Mouse (Mus musculus) heart, adult 2 months (tissue): Measurements from ENCODE around the gene Slc1a5. TPM values are rescaled to one million over a fixed set of nuclear protein-coding genes. Genes with fewer than 3 reads are reported as not detected.

Source experiments
- DNase-seq, 2 experiments: peaks; one replicate each; pipeline ENCODE4 v3.0.0; 2021
- H3K27ac ChIP-seq: fragments of 200-600 bp; 2 replicates; pipeline ENCODE4 v1.8.1; 2022
- H3K27me3 ChIP-seq: fragments of 200-500 bp; 2 replicates; pipeline ENCODE4 v1.6.1; 2012; ENCODE audit warnings: mild to moderate bottlenecking, low read length, inconsistent platforms, mixed read lengths; ENCODE audit not compliant: control insufficient read depth, insufficient read depth
- H3K36me3 ChIP-seq: fragments of 200-500 bp; 2 replicates; pipeline ENCODE4 v1.6.1; 2012; ENCODE audit warnings: low read length, inconsistent platforms; ENCODE audit not compliant: control insufficient read depth, insufficient read depth
- H3K4me1 ChIP-seq: fragments of 200-500 bp; 2 replicates; pipeline ENCODE4 v1.6.1; 2011; ENCODE audit warnings: low read length; ENCODE audit not compliant: control insufficient read depth, insufficient read depth
- H3K4me3 ChIP-seq: fragments of 200-600 bp; 2 replicates; pipeline ENCODE4 v1.8.1; 2022
- H3K79me2 ChIP-seq: fragments of 200-500 bp; replicated peaks from 2 replicates; pipeline ENCODE4 v1.6.1; 2012; ENCODE audit warnings: mild to moderate bottlenecking, inconsistent platforms, low read length, moderate library complexity, mixed read lengths; ENCODE audit not compliant: control insufficient read depth, insufficient read depth
- H3K9ac ChIP-seq: fragments of 200-500 bp; 2 replicates; pipeline ENCODE4 v1.6.1; 2012; ENCODE audit warnings: low read depth, mild to moderate bottlenecking, control low read depth, inconsistent platforms, low read length, mixed read lengths
- CTCF ChIP-seq: fragments of 200-600 bp; IDR thresholded peaks from 2 replicates; pipeline ENCODE4 v1.8.1; 2022; ENCODE audit warnings: antibody characterized with exemption, mild to moderate bottlenecking, moderate library complexity
- EP300 ChIP-seq: fragments of 200-500 bp; IDR thresholded peaks from 2 replicates; pipeline ENCODE4 v1.6.1; 2011; ENCODE audit warnings: low read depth, low read length, control low read depth; ENCODE audit not compliant: insufficient read depth
- POLR2A ChIP-seq: fragments of 200-500 bp; IDR thresholded peaks from 2 replicates; pipeline ENCODE4 v1.6.1; 2011; ENCODE audit warnings: mild to moderate bottlenecking, low read depth, low read length, control low read depth; ENCODE audit not compliant: insufficient read depth
- WGBS: fragments of 180-500 bp; shearing (Covaris S2); methylation state at CpG from one replicate; pipeline ENCODE4 v1.1.7; 2018; 5-methylcytosine and 5-hydroxymethylcytosine counted together
- intact Hi-C: fragments of 180-260 bp; cut with DNase I; formaldehyde crosslinking; loops from one replicate; pipeline ENCODE4 v1.15.1; 2025
- polyA plus RNA-seq: library from polyadenylated mRNA; depleted of rRNA; stranded (reverse); fragments of >200 nt; gene quantifications from 2 replicates; pipeline ENCODE4 v1.2.3, GENCODE M21; 2012
- total RNA-seq, 2 experiments: library from RNA; stranded (reverse); gene quantifications; 2 replicates each; pipeline ENCODE4 v1.2.3; 2021

Slc1a5 gene
- total and polyA plus RNA-seq, 3 experiments: 20.9 to 57.0 (median 26.1) TPM

DNA sequence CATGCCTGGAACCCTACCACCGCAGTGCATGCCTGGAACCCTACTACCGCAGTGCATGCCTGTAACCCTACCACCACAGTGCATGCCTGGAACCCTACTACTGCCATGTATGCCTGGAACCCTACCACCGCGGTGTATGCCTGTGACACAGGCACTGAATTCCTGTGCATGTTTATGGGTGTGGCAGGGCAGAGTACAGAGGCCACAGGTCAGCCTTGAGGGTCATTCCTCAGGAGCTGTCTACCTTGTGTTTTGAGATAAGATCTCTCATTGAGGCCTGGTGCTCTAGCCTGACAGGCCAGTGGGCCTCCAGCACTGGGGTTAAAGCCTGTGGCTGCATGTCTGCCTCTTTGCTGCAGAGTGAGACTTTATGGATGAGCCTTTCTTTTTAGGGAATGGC lies 35.8 kb upstream of the Slc1a5 start:
- no peak overlapping the region for H3K27ac ChIP-seq
- no peak for TF ChIP-seq CTCF
- TF ChIP-seq EP300: no peak
- no peak for TF ChIP-seq POLR2A
- no peaks in the 10 kb centered on the region for H3K36me3 ChIP-seq
- H3K79me2 ChIP-seq: peaks cover 4% of the 10 kb centered on the region; the same call in 1 of the 2 replicates
- H3K27me3 ChIP-seq: no peaks in the 10 kb centered on the region
- peaks cover 3% of the 10 kb centered on the region; the same call in 1 of the 2 replicates for H3K4me1 ChIP-seq
- intact Hi-C loops: loop anchor here (5.0 kb wide), 2 partner anchors 37 to 147 kb away; partner anchors contain the start of genes Gng8 and Slc1a5
- no peak overlapping the region for H3K9ac ChIP-seq
- no peak for DNase-seq
- WGBS: 86% methylated on average over 4 of the region's 4 CpGs
- H3K4me3 ChIP-seq: no peak overlapping the region

DNA sequence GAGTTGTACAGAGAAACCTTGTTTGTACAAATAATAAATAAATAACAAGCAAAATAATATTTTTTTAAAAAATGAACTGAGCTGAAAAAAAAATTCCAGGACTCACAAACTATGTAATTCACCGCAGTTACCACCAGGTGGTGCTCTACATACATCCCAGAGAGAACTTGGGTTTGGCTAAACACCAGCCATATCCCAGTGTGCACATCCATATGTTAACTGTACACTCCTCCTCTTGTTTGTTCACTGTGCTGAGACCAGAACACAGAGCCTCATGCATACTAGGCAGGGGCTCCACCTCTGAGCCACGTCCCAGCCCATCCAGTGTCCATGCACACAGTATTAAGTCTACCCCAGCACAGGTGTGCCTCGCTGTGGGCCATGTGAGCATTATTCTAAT lies 35.0 kb upstream of the Slc1a5 start:
- Histone ChIP-seq H3K9ac (no peak overlapping the region), H3K27ac (no peak overlapping the region), H3K4me1 (peaks cover 3% of the 10 kb centered on the region; the same call in 1 of the 2 replicates), H3K36me3 (no peaks in the 10 kb centered on the region), H3K4me3 (no peak overlapping the region), H3K79me2 (peaks cover 3% of the 10 kb centered on the region; the same call in 1 of the 2 replicates), H3K27me3 (no peaks in the 10 kb centered on the region)
- TF ChIP-seq CTCF: peak; percentile 92
- no peak for TF ChIP-seq POLR2A
- intact Hi-C loops: loop anchor here (1.0 to 5.0 kb wide), 4 partner anchors 36 to 146 kb away; partner anchors contain the start of genes Gng8 and Slc1a5
- WGBS: 62% methylated on average over 3 of the region's 3 CpGs
- DNase-seq: peak in 1 of 2 experiments; percentile 35

DNA sequence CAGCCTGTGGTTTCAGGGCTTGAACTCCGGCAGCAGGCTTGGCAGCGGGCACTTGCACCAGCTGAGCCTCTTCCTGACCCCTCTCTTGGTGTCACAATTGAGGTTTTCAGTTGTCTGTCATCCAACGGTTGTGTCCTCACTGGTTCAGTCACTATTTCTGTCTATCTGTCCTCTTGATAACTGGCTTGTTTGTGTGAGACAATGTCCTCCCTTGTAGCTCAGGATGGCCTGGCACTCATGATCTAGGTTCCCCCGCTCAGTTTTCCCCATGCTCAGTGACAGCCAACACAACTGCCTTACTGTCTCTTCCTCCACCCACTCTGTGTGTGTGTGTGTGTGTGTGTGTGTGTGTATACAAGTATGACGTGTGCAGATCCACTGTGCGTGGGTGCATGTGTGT lies 33.5 kb upstream of the Slc1a5 start:
- peaks cover 3% of the 10 kb centered on the region; the same call in 1 of the 2 replicates for H3K4me1 ChIP-seq
- no peaks in the 10 kb centered on the region for H3K79me2 ChIP-seq
- TF ChIP-seq EP300 (no peak), CTCF (no peak), POLR2A (no peak)
- no peak overlapping the region for H3K9ac ChIP-seq
- H3K36me3 ChIP-seq: no peaks in the 10 kb centered on the region
- H3K27ac ChIP-seq: no peak overlapping the region
- no peak for DNase-seq
- intact Hi-C loops: loop anchor here (5.0 kb wide), 2 partner anchors 35 to 145 kb away; partner anchors contain the start of genes Gng8 and Slc1a5
- WGBS: 77% methylated on average over 6 of the region's 6 CpGs
- H3K27me3 ChIP-seq: no peaks in the 10 kb centered on the region
- no peak overlapping the region for H3K4me3 ChIP-seq

DNA sequence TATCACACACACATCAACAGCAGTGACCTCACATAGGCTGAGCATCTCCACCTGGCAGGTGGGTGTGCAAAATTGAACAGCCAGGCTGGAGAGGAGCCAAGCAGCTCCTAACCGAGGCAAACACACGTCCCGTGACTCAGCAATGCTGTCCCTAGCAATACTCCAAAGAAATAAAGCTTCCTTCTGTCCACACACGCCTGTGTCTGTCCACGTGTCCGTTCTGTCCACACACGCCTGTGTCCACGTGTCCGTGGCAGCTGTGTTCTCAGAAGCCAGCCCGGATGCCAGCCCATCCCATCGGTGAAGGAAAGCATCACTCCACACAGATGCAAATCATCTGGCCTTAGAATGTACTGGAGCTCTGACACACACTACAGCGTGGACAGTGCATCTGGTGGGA lies 29.1 kb upstream of the Slc1a5 start:
- Histone ChIP-seq H3K36me3 (no peaks in the 10 kb centered on the region; the same call in 1 of the 2 replicates), H3K4me3 (no peak overlapping the region), H3K27ac (no peak overlapping the region), H3K79me2 (no peaks in the 10 kb centered on the region), H3K27me3 (no peaks in the 10 kb centered on the region), H3K4me1 (peaks cover 8% of the 10 kb centered on the region), H3K9ac (no peak overlapping the region)
- DNase-seq: no peak
- 82% methylated on average over 12 of the region's 12 CpGs for WGBS
- TF ChIP-seq EP300 (no peak), POLR2A (no peak), CTCF (no peak)
- intact Hi-C loops: no loop called here

DNA sequence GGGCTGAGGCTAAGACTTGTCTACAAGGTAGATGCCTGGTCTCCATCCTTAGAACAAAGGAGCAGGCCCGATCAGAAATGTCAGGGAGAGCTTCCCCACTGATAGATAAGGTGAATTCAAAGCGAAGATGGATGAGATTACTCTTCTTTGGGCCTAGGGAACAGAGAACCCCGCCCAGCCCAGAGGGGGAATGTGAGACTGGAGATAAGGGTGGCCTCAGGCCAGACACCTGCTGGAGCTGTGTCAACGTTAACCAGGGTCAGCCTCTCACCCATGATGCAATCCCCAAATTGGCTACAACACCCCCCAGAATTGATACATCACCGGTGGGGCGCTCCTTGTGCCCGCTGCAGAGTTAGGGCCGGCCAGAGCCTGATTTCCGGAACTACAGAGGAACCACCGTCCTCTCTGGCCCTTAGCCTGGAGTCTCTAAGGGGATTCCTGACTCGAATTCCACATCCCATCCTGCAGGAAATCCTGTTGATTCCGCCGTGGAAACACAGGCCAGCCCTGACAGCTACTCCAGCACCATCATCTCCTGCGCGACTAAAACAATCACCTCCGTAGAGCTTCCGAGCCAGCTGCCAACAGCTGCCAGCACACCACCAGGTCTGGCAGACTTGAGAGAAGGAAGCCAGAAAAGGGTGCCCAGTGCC lies 25.6 kb upstream of the Slc1a5 start:
- no peaks in the 10 kb centered on the region; the same call in 1 of the 2 replicates for H3K36me3 ChIP-seq
- H3K27me3 ChIP-seq: no peaks in the 10 kb centered on the region
- WGBS: 30% methylated on average over 17 of the region's 17 CpGs
- intact Hi-C loops: loop anchor here (1.0 kb wide), 1 partner anchor 90 kb away; no protein-coding TSS in a partner anchor
- no peak overlapping the region for H3K9ac ChIP-seq
- no peaks in the 10 kb centered on the region for H3K79me2 ChIP-seq
- no peak overlapping the region for H3K4me3 ChIP-seq
- peaks cover 14% of the 10 kb centered on the region for H3K4me1 ChIP-seq
- DNase-seq: peak; percentile 58 to 70
- H3K27ac ChIP-seq: peak overlapping the region; percentile 54; the same call in 1 of the 2 replicates
- TF ChIP-seq EP300: peak; percentile 85
- no peak for TF ChIP-seq CTCF

DNA sequence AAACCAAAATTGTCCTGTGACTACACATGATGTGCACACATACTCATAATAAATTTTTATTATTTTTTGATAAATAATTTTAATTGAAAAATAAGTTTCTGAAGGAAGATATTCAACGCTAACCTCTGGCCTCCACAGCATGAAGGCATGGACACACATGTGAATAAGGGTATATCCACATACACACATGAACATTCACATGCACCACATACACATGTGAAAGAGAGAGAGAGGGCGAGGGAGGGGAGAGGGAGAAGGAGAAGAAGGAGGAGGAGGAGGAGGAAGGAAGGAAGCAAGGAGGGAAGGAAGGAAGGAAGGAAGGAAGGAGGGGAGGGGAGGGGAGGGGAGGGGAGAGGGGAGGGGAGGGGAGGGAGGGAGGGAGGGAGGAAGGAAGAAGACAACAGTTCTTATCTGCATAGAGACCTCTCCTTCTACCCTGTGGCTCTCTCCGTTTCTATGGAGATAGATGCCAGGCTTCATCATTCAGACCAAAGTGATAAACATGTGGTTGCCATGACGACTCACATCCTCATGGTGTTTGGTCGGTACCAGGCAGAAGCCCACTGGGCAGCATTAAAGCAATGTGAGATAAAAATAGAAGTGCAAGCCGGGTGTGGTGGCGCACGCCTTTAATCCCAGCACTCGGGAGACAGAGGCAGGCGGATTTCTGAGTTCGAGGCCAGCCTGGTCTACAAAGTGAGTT lies 22.1 kb upstream of the Slc1a5 start:
- Histone ChIP-seq H3K36me3 (no peaks in the 10 kb centered on the region; the same call in 1 of the 2 replicates), H3K79me2 (no peaks in the 10 kb centered on the region), H3K4me3 (no peak overlapping the region), H3K27ac (no peak overlapping the region), H3K9ac (no peak overlapping the region), H3K4me1 (peaks cover 19% of the 10 kb centered on the region), H3K27me3 (no peaks in the 10 kb centered on the region)
- WGBS: 83% methylated on average over 10 of the region's 11 CpGs
- no peak for TF ChIP-seq POLR2A
- TF ChIP-seq CTCF: no peak
- no peak for TF ChIP-seq EP300
- no peak for DNase-seq
- intact Hi-C loops: no loop called here
